Mouse (Mus musculus) heart, adult 2 months (tissue): ENCODE measurements around the gene Zfp14.

Experiments
- CTCF ChIP-seq: fragments of 200-600 bp; IDR thresholded peaks from 2 replicates; pipeline ENCODE4 v1.8.1; 2022; ENCODE audit warnings: antibody characterized with exemption, mild to moderate bottlenecking, moderate library complexity
- POLR2A ChIP-seq: fragments of 200-500 bp; IDR thresholded peaks from 2 replicates; pipeline ENCODE4 v1.6.1; 2011; ENCODE audit warnings: mild to moderate bottlenecking, low read depth, low read length, control low read depth; ENCODE audit not compliant: insufficient read depth

DNA sequence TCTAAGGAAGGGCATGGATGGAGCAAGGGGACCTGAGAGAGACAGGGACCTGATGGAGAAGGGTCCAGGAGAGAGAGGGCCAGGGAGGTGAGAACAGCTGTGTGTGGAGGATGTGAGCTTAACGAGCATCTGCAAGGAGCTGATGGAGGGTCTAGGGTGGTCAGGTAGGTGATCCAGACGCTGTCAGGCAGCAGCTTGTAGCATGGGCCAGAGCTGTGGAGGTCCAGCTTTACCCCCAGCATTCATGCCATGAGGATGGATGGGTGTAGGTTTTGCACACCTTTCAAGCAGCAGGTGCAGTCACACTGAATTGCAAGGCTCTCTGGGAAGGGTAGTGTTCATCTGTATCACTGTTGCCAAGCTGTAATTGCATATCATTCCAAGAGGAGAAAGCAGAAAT lies 31.6 kb downstream of the Zfp14 start:
- TF ChIP-seq POLR2A (no peak), CTCF (no peak)
